Mouse (Mus musculus): ENCODE data around the gene Bnipl. TPM values are rescaled to one million over a fixed set of nuclear protein-coding genes. Genes with fewer than 3 reads are reported as not detected.

Gene Bnipl
- polyA plus RNA-seq, 1 experiment from 2014 or later: not detected

DNA sequence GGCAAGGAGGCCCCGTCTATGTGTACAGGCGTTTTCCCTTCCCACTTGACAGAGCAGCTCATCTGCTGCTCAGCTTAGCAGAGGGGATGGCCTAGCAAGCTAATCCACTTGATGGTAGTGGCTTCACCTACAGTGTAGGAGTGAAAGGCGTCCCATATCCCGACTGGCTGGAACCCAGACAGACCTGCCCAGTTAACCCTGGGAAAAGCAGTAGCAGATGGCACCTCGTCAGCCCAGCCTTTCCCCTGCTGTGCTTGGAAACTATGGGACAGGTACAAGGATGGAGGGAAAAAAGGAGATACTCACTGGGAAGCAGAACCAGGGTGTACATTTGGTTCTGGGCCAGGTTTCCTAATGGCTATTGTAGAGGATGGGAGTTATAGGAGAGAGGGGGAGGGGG is 632 bp downstream of the Bnipl start:
- Histone ChIP-seq H3K4me3 (ENCODE audit: low read length) (no peak overlapping the region), H3K27ac (ENCODE audit: low read depth, low read length) (no peak overlapping the region), H3K4me1 (ENCODE audit: control insufficient read depth, insufficient read depth, low read depth, low read length) (no peaks in the 10 kb centered on the region), H3K27me3 (replicated peaks; ENCODE audit: control insufficient read depth, insufficient read depth, low read length) (no peaks in the 10 kb centered on the region), H3K4me2 (ENCODE audit: low read length) (no peak overlapping the region), H3K9ac (ENCODE audit: low read depth, low read length) (no peak overlapping the region), H3K36me3 (ENCODE audit: control insufficient read depth, insufficient read depth, low read length) (peaks cover 9% of the 10 kb centered on the region), H3K9me3 (ENCODE audit: control insufficient read depth, low read length) (no peaks in the 10 kb centered on the region)
- no peak for ATAC-seq
- WGBS: 85% methylated on average over 5 of the region's 5 CpGs

GRCm38 (mm10) chr3:95247660-95248336 is 3.2 kb downstream of the Bnipl start:
- H3K27me3 ChIP-seq (replicated peaks; ENCODE audit: control insufficient read depth, insufficient read depth, low read length): no peaks in the 10 kb centered on the region
- H3K27ac ChIP-seq (ENCODE audit: low read depth, low read length): no peak overlapping the region
- H3K4me1 ChIP-seq (ENCODE audit: control insufficient read depth, insufficient read depth, low read depth, low read length): no peaks in the 10 kb centered on the region
- WGBS: 69% methylated on average over 1 of the region's 1 CpGs
- H3K9me3 ChIP-seq (ENCODE audit: control insufficient read depth, low read length): no peaks in the 10 kb centered on the region
- H3K9ac ChIP-seq (ENCODE audit: low read depth, low read length): no peak overlapping the region
- H3K36me3 ChIP-seq (ENCODE audit: control insufficient read depth, insufficient read depth, low read length): no peaks in the 10 kb centered on the region
- H3K4me2 ChIP-seq (ENCODE audit: low read length): no peak overlapping the region
- no peak for ATAC-seq
- no peak overlapping the region for H3K4me3 ChIP-seq (ENCODE audit: low read length)

- Histone ChIP-seq H3K4me2 (ENCODE audit: low read length) (no peak overlapping the region), H3K4me1 (ENCODE audit: control insufficient read depth, insufficient read depth, low read depth, low read length) (no peaks in the 10 kb centered on the region), H3K27ac (ENCODE audit: low read depth, low read length) (no peak overlapping the region), H3K36me3 (ENCODE audit: control insufficient read depth, insufficient read depth, low read length) (no peaks in the 10 kb centered on the region), H3K9me3 (ENCODE audit: control insufficient read depth, low read length) (no peaks in the 10 kb centered on the region), H3K9ac (ENCODE audit: low read depth, low read length) (no peak overlapping the region), H3K4me3 (ENCODE audit: low read length) (no peak overlapping the region), H3K27me3 (replicated peaks; ENCODE audit: control insufficient read depth, insufficient read depth, low read length) (no peaks in the 10 kb centered on the region)
- 76% methylated on average over 5 of the region's 5 CpGs for WGBS
- peak; percentile 81 for ATAC-seq
Observed at GRCm38 (mm10) chr3:95246465-95247231, 4.3 kb downstream of the Bnipl start.

DNA sequence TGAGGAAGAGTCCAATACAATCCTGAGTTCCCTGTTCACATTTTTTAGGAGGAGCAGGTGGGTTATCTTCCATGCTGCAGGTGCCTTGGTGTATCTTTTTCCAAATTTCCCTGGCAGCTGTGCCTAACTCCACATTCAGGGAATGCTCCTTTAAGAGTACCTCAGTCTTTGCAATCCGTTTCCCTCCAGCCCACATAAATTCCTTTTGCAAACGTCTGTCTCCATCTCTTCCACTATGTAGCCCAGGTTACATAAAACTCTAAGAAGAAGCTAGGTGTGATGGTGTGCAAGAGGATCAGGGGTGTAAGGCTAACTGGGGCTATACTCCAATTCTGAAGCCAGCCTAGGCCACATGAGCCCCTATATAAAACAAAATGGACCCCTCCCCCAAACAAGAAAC is 7.9 kb downstream of the Bnipl start:
- Histone ChIP-seq H3K27ac (ENCODE audit: low read depth, low read length) (no peak overlapping the region), H3K9me3 (ENCODE audit: control insufficient read depth, low read length) (no peaks in the 10 kb centered on the region), H3K36me3 (ENCODE audit: control insufficient read depth, insufficient read depth, low read length) (no peaks in the 10 kb centered on the region), H3K27me3 (replicated peaks; ENCODE audit: control insufficient read depth, insufficient read depth, low read length) (no peaks in the 10 kb centered on the region), H3K4me2 (ENCODE audit: low read length) (no peak overlapping the region), H3K4me3 (ENCODE audit: low read length) (no peak overlapping the region), H3K9ac (ENCODE audit: low read depth, low read length) (no peak overlapping the region), H3K4me1 (ENCODE audit: control insufficient read depth, insufficient read depth, low read depth, low read length) (no peaks in the 10 kb centered on the region)
- ATAC-seq: no peak
- 84% methylated on average over 2 of the region's 2 CpGs for WGBS

DNA sequence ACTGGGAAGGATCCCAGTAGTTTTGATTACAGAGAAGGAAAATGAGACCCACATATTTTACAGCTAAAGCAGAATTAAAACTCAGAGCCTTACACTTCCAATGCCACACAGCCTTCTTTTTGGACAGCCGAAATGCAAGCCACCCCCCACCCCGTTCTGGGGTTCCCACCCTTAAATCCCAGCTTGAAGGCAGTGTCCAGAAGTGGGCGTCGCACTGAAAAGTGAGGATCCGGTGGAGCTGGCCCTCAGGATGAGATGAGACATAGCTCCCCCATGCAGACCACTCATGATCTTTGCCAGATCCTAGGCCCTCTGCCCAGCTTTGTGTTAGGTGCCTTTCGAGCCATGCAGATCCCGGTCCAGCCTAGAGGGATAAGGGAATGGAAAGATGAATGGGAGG is 9.5 kb downstream of the Bnipl start, which contains the start of gene Gm128:
Gm128 (minus strand) TSS at position 101 of the 400 bp plus-strand sequence.
- no peaks in the 10 kb centered on the region for H3K9me3 ChIP-seq (ENCODE audit: control insufficient read depth, low read length)
- H3K36me3 ChIP-seq (ENCODE audit: control insufficient read depth, insufficient read depth, low read length): 0 out of 2 replicates have a peak, but pooled peaks cover 4% of the 10 kb centered on the region
- H3K4me1 ChIP-seq (ENCODE audit: control insufficient read depth, insufficient read depth, low read depth, low read length): no peaks in the 10 kb centered on the region
- no peak within 1 kb of the TSS for H3K27ac ChIP-seq (ENCODE audit: low read depth, low read length)
- no peak for ATAC-seq
- WGBS: 77% methylated on average over 7 of the region's 7 CpGs
- H3K4me3 ChIP-seq (ENCODE audit: low read length): no peak within 1 kb of the TSS
- H3K4me2 ChIP-seq (ENCODE audit: low read length): no peak within 1 kb of the TSS
- no peaks in the 10 kb centered on the region for H3K27me3 ChIP-seq (replicated peaks; ENCODE audit: control insufficient read depth, insufficient read depth, low read length)
- H3K9ac ChIP-seq (ENCODE audit: low read depth, low read length): no peak within 1 kb of the TSS

DNA sequence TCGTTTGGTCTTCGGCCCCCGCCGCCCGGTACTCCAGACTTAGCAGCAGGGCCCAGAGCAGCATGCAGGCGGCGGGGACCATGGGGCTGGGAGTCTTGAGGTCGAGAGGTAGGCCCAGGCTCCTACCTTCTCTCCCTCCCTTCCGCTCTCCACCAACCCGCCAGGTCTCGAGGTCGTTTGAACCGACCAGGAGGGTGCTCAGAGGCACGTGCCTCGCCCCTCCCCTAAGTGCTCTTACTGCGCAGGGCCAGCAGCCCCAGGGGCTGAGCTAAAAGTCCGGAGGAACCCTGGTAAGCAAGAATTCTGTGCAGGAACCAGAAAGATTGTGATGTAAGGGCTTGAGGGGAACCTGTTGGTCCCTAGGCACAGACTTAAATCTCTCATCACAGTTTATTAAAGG is 10.1 kb downstream of the Bnipl start:
- H3K36me3 ChIP-seq (ENCODE audit: control insufficient read depth, insufficient read depth, low read length): peaks cover 9% of the 10 kb centered on the region; the same call in 1 of the 2 replicates
- H3K9ac ChIP-seq (ENCODE audit: low read depth, low read length): no peak overlapping the region
- 30% methylated on average over 17 of the region's 17 CpGs for WGBS
- peak; percentile 31; the same call in 1 of the 2 replicates for ATAC-seq
- H3K9me3 ChIP-seq (ENCODE audit: control insufficient read depth, low read length): no peaks in the 10 kb centered on the region
- no peak overlapping the region for H3K4me3 ChIP-seq (ENCODE audit: low read length)
- H3K4me2 ChIP-seq (ENCODE audit: low read length): no peak overlapping the region
- no peaks in the 10 kb centered on the region for H3K27me3 ChIP-seq (replicated peaks; ENCODE audit: control insufficient read depth, insufficient read depth, low read length)
- no peak overlapping the region for H3K27ac ChIP-seq (ENCODE audit: low read depth, low read length)
- H3K4me1 ChIP-seq (ENCODE audit: control insufficient read depth, insufficient read depth, low read depth, low read length): no peaks in the 10 kb centered on the region

DNA sequence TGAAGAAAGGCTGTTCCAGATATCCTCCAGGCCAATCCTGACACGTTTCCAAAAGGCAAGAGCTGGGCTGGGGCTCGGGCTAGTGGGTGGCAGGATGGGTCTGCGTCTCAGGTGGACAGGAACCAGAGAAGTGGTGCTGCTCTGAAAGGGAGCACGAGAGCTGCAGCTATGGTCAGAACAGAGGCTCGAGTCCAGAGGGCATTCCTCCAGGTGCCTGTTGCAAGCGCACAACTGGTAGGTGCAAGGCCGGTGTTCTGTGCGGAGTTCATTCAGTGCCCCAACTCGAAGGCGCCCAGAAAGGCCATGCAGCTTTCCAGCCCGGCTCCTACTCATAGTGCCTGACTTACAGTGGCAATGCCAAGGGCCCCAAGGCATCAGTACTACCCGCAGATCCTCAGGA is 11.0 kb downstream of the Bnipl start:
- 94% methylated on average over 12 of the region's 12 CpGs for WGBS

DNA sequence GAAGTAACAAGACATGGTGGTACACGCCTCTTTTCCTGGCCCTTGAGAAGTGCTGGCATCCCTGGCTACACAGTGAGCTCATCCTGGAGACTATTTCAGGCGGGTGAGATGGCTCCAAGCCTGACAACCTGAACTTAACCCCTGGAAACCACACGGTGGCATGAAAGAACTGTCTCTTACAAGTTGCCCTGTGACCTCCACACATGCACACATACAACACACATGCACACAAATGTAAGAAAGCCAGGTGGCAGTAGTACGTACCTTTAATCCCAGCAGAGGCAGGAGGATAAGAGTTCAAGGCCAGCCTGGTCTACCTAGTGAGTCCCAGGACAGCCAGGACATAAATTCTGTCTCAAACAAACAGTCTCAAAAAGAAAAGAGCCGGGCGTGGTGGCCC is 12.0 kb downstream of the Bnipl start:
- H3K36me3 ChIP-seq (ENCODE audit: control insufficient read depth, insufficient read depth, low read length): peaks cover 13% of the 10 kb centered on the region
- ATAC-seq: no peak
- no peak overlapping the region for H3K4me2 ChIP-seq (ENCODE audit: low read length)
- WGBS: 84% methylated on average over 6 of the region's 6 CpGs
- H3K4me3 ChIP-seq (ENCODE audit: low read length): no peak overlapping the region
- no peak overlapping the region for H3K27ac ChIP-seq (ENCODE audit: low read depth, low read length)
- H3K9me3 ChIP-seq (ENCODE audit: control insufficient read depth, low read length): no peaks in the 10 kb centered on the region
- no peak overlapping the region for H3K9ac ChIP-seq (ENCODE audit: low read depth, low read length)
- no peaks in the 10 kb centered on the region for H3K4me1 ChIP-seq (ENCODE audit: control insufficient read depth, insufficient read depth, low read depth, low read length)
- H3K27me3 ChIP-seq (replicated peaks; ENCODE audit: control insufficient read depth, insufficient read depth, low read length): no peaks in the 10 kb centered on the region

More for the DNA sequence above, 11.0 kb downstream of the Bnipl start:
- Histone ChIP-seq H3K4me1 (ENCODE audit: control insufficient read depth, insufficient read depth, low read depth, low read length) (no peaks in the 10 kb centered on the region), H3K9ac (ENCODE audit: low read depth, low read length) (no peak overlapping the region), H3K36me3 (ENCODE audit: control insufficient read depth, insufficient read depth, low read length) (peaks cover 11% of the 10 kb centered on the region; the same call in 1 of the 2 replicates), H3K27me3 (replicated peaks; ENCODE audit: control insufficient read depth, insufficient read depth, low read length) (no peaks in the 10 kb centered on the region), H3K27ac (ENCODE audit: low read depth, low read length) (no peak overlapping the region), H3K4me3 (ENCODE audit: low read length) (no peak overlapping the region), H3K9me3 (ENCODE audit: control insufficient read depth, low read length) (no peaks in the 10 kb centered on the region), H3K4me2 (ENCODE audit: low read length) (no peak overlapping the region)
- no peak for ATAC-seq

GRCm38 (mm10) chr3:95237541-95238099 is 13.4 kb downstream of the Bnipl start:
- ATAC-seq: no peak
- H3K36me3 ChIP-seq (ENCODE audit: control insufficient read depth, insufficient read depth, low read length): peaks cover 27% of the 10 kb centered on the region
- H3K9me3 ChIP-seq (ENCODE audit: control insufficient read depth, low read length): no peaks in the 10 kb centered on the region
- WGBS: 89% methylated on average over 8 of the region's 8 CpGs
- no peak overlapping the region for H3K4me2 ChIP-seq (ENCODE audit: low read length)
- H3K4me1 ChIP-seq (ENCODE audit: control insufficient read depth, insufficient read depth, low read depth, low read length): no peaks in the 10 kb centered on the region
- H3K9ac ChIP-seq (ENCODE audit: low read depth, low read length): no peak overlapping the region
- no peak overlapping the region for H3K4me3 ChIP-seq (ENCODE audit: low read length)
- no peak overlapping the region for H3K27ac ChIP-seq (ENCODE audit: low read depth, low read length)
- no peaks in the 10 kb centered on the region for H3K27me3 ChIP-seq (replicated peaks; ENCODE audit: control insufficient read depth, insufficient read depth, low read length)

Measured in hindbrain, embryonic 16.5 days (tissue).